Mouse (Mus musculus) heart, embryonic 15.5 days (tissue): ENCODE results near the gene Creb5. TPM values are rescaled to one million over a fixed set of nuclear protein-coding genes. Genes with fewer than 3 reads are reported as not detected.

Experiments used
- ATAC-seq: fragments of 200-750 bp; cut with Nextera tagmentation; replicated peaks from 2 replicates; pipeline ENCODE4 v1.8.0; 2017; ENCODE audit warnings: low read depth, moderate TSS enrichment; ENCODE audit not compliant: insufficient number of reproducible peaks, insufficient read depth, low FRiP score
- H3K27ac ChIP-seq: fragments of 300-500 bp; sonication (generic); 2 replicates; pipeline ENCODE4 v1.5.1; 2015; ENCODE audit warnings: mild to moderate bottlenecking, inconsistent platforms
- H3K27me3 ChIP-seq: fragments of 300-500 bp; sonication (generic); 2 replicates; pipeline ENCODE4 v1.6.1; 2015; ENCODE audit warnings: inconsistent platforms
- H3K36me3 ChIP-seq: fragments of 300-500 bp; sonication (generic); 2 replicates; pipeline ENCODE4 v1.6.1; 2015; ENCODE audit warnings: mild to moderate bottlenecking, inconsistent platforms
- H3K4me1 ChIP-seq: fragments of 300-500 bp; sonication (generic); replicated peaks from 2 replicates; pipeline ENCODE4 v1.6.1; 2015; ENCODE audit warnings: inconsistent platforms
- H3K4me2 ChIP-seq: fragments of 300-500 bp; sonication (generic); 2 replicates; pipeline ENCODE4 v1.6.1; 2015; ENCODE audit warnings: inconsistent platforms, mild to moderate bottlenecking, moderate library complexity
- H3K4me3 ChIP-seq: fragments of 300-500 bp; sonication (generic); 2 replicates; pipeline ENCODE4 v1.5.1; 2015; ENCODE audit warnings: mild to moderate bottlenecking, inconsistent platforms
- H3K9ac ChIP-seq: fragments of 300-500 bp; sonication (generic); 2 replicates; pipeline ENCODE4 v1.6.1; 2015; ENCODE audit warnings: mild to moderate bottlenecking, inconsistent platforms
- H3K9me3 ChIP-seq: fragments of 300-500 bp; sonication (generic); replicated peaks from 2 replicates; pipeline ENCODE4 v1.6.1; 2016; ENCODE audit warnings: inconsistent platforms
- WGBS: fragments of 180-500 bp; shearing (Covaris S2); methylation state at CpG from one replicate; pipeline ENCODE4 v1.1.7; 2015; ENCODE audit warnings: mixed read lengths; 5-methylcytosine and 5-hydroxymethylcytosine counted together
- polyA plus RNA-seq: library from polyadenylated mRNA; unstranded; fragments of >200 nt; fragmentation: Nextera tagmentation; extraction: Ambion mirVana; gene quantifications from 2 replicates; pipeline ENCODE4 v1.2.1, GENCODE M21; 2015

The Creb5 gene
- polyA plus RNA-seq, 1 experiment from 2014 or later: 30.9 TPM

DNA sequence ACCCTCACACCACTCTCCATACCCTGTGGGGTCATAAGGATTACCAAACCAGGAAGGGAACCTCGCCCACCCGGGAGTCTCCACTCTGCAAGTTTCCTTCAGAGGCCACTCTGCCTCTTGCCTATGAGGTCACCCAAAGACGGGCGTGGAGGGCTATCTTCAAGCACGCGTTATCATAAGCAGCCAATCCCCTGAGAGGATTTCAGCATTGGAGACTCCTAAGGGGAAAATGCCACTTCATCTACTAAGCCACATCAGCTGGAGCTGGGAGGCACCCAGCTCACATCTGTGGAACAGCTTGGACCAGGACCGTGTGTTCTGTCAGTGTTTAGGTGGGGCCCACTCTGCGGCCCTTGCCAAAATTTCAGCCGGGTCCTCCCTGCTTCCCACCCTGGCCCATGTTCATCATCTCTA lies 427.8 kb downstream of the Creb5 start:
- no peak overlapping the region for H3K4me3 ChIP-seq
- ATAC-seq: no peak
- H3K27me3 ChIP-seq: no peaks in the 10 kb centered on the region
- no peak overlapping the region for H3K4me2 ChIP-seq
- H3K27ac ChIP-seq: no peak overlapping the region
- H3K9ac ChIP-seq: no peak overlapping the region
- no peaks in the 10 kb centered on the region for H3K9me3 ChIP-seq
- no peaks in the 10 kb centered on the region for H3K36me3 ChIP-seq
- 71% methylated on average over 9 of the region's 9 CpGs for WGBS
- H3K4me1 ChIP-seq: no peaks in the 10 kb centered on the region

DNA sequence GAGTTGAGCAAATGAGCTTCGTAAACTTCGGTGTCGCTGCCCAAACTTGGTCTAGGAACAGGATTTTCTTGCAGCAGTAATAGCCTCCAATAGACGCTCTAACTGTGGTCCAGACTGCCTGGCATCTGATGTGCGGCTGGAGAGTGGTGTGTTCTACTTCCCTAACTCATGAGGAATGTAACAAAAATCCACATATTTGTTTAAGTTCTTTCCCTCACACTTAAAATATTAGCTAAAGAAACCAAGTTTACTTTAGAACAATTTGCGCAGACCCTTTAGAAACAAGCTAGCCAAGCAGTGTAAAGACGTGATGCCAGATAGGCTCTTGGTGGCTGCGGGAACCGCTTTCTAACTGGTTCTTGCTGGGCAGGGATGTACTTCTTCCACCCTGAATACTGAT lies 428.9 kb downstream of the Creb5 start:
- H3K27ac ChIP-seq: no peak overlapping the region
- no peak overlapping the region for H3K4me2 ChIP-seq
- H3K4me3 ChIP-seq: no peak overlapping the region
- 84% methylated on average over 9 of the region's 9 CpGs for WGBS
- H3K9me3 ChIP-seq: no peaks in the 10 kb centered on the region
- H3K9ac ChIP-seq: no peak overlapping the region
- no peaks in the 10 kb centered on the region for H3K4me1 ChIP-seq
- H3K27me3 ChIP-seq: no peaks in the 10 kb centered on the region
- no peaks in the 10 kb centered on the region for H3K36me3 ChIP-seq
- no peak for ATAC-seq

DNA sequence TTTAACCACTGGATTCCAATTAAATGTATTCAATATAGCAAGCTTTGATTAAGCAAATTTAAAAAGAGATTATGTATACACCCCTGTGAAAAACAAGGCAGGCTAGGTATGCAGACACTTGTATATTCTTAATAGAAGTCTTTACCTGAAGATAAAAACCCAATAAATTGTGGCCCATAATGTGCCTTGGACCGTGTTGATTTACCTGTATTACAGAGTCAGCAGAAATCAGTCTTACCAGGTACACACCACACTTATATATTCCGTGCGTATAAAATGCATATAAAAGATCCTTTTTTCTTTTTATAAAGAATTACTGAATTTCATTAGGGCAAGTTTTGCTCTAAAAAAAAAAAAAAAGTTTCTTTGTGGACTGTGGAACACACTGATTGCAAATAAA lies 432.9 kb downstream of the Creb5 start:
- no peak overlapping the region for H3K27ac ChIP-seq
- H3K9ac ChIP-seq: no peak overlapping the region
- 0 out of 2 replicates have a peak, but pooled peaks cover 3% of the 10 kb centered on the region for H3K4me1 ChIP-seq
- H3K4me3 ChIP-seq: no peak overlapping the region
- no peaks in the 10 kb centered on the region for H3K9me3 ChIP-seq
- ATAC-seq: no peak
- no peak overlapping the region for H3K4me2 ChIP-seq
- WGBS: 85% methylated on average over 3 of the region's 3 CpGs
- 0 out of 2 replicates have a peak, but pooled peaks cover 5% of the 10 kb centered on the region for H3K27me3 ChIP-seq
- H3K36me3 ChIP-seq: no peaks in the 10 kb centered on the region

DNA sequence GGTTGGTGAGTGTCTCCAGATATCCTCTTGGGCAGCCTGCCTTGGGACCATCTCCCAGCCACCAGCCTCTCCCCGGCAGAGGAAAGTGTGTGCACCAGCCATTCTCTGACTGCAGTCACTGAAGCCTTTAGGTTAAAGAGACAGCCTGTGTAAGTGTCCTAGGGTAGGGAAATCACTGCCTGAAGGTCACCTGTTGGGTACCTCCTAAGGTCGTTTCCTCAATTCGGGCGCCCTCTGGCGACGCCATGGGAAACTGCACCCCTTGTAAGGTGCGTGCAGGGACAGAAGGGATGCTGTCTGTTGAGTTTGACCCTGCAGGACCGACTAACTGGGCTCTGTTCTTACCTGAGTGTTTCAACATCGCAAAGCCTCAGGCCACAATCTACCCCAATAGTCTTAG lies 434.5 kb downstream of the Creb5 start:
- H3K27ac ChIP-seq: no peak overlapping the region
- WGBS: 11% methylated on average over 9 of the region's 9 CpGs

DNA sequence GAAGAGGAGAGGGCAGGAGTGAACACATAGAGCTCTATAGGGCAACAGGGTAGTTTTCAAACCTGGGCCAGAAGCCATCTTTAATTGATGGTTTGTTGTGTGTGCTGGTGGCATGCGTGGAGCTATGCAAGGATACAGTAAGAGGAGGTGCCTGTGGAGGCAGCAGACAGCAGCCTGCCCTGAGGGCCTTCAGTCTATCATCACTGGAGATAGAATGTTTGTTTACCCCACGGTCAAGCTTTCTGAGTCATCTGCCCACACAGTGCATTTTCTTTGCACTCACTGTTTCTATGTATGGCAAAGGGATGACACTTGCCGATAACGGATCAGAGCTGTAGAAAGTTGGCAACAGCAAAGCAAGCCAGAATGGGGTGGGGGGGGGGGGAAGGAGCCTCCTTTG lies 435.6 kb downstream of the Creb5 start:
- no peak for ATAC-seq
- 56% methylated on average over 4 of the region's 4 CpGs for WGBS

More for the DNA sequence above, 434.5 kb downstream of the Creb5 start:
- no peak overlapping the region for H3K4me2 ChIP-seq
- 0 out of 2 replicates have a peak, but pooled peaks cover 3% of the 10 kb centered on the region for H3K4me1 ChIP-seq
- peak; percentile 27; the same call in 1 of the 2 replicates for ATAC-seq
- 0 out of 2 replicates have a peak, but pooled peaks cover 5% of the 10 kb centered on the region for H3K27me3 ChIP-seq
- no peak overlapping the region for H3K4me3 ChIP-seq
- no peaks in the 10 kb centered on the region for H3K9me3 ChIP-seq
- H3K9ac ChIP-seq: no peak overlapping the region
- no peaks in the 10 kb centered on the region for H3K36me3 ChIP-seq

DNA sequence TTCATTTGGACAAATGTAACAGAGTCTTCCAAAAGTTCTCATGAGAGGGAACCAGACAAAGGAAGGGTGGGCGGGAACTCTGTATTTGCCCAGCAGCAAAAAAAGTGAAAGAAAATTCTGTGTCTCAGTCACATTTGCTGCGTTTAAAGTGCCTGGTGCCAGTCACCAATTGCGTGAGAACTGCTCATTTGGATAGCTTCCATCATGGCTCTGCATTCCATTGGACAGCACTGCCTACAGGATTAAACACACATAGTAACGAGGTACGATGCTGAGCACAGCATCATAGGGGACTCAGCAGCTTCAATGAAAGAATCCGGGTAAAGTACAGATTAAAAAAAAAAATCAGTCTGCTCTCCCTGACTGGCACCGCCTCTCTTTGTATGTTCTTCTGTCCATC lies 443.4 kb downstream of the Creb5 start:
- no peaks in the 10 kb centered on the region for H3K4me1 ChIP-seq
- no peak overlapping the region for H3K27ac ChIP-seq
- no peak overlapping the region for H3K4me3 ChIP-seq
- no peaks in the 10 kb centered on the region for H3K9me3 ChIP-seq
- WGBS: 79% methylated on average over 7 of the region's 7 CpGs
- H3K4me2 ChIP-seq: no peak overlapping the region
- H3K36me3 ChIP-seq: no peaks in the 10 kb centered on the region
- no peak overlapping the region for H3K9ac ChIP-seq
- no peaks in the 10 kb centered on the region for H3K27me3 ChIP-seq
- ATAC-seq: no peak

More for the DNA sequence above, 435.6 kb downstream of the Creb5 start:
- no peaks in the 10 kb centered on the region for H3K9me3 ChIP-seq
- H3K4me3 ChIP-seq: no peak overlapping the region
- H3K4me2 ChIP-seq: no peak overlapping the region
- no peaks in the 10 kb centered on the region for H3K36me3 ChIP-seq
- H3K27ac ChIP-seq: no peak overlapping the region
- H3K4me1 ChIP-seq: 0 out of 2 replicates have a peak, but pooled peaks cover 3% of the 10 kb centered on the region
- 0 out of 2 replicates have a peak, but pooled peaks cover 5% of the 10 kb centered on the region for H3K27me3 ChIP-seq
- no peak overlapping the region for H3K9ac ChIP-seq

DNA sequence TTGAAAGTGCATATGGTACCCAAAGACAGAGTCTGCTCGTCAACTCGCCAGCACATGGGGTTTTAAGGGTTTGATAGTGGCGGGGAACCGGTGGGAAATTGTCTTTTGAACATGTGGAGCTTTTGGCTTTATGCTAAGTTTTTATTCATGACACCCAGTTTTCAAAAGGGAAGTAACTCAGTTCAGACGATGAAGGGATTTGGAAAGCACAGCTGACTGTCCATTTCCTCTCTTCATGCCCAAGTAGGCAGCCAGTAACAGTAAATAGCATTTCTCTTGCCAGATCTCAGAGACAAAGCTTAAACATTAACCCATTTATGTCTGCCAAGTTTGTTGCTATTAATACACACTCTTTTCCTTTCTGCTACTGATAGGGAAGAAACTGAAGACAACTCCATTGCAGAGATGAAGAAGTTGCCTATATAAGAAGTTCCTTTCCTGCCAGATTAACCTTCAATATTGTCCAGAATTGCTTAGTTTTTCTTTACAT lies 444.0 kb downstream of the Creb5 start:
- no peaks in the 10 kb centered on the region for H3K9me3 ChIP-seq
- H3K4me2 ChIP-seq: no peak overlapping the region
- H3K9ac ChIP-seq: no peak overlapping the region
- no peaks in the 10 kb centered on the region for H3K36me3 ChIP-seq
- no peaks in the 10 kb centered on the region for H3K4me1 ChIP-seq
- no peak for ATAC-seq
- H3K4me3 ChIP-seq: no peak overlapping the region
- no peak overlapping the region for H3K27ac ChIP-seq
- H3K27me3 ChIP-seq: no peaks in the 10 kb centered on the region
- 60% methylated on average over 5 of the region's 5 CpGs for WGBS

DNA sequence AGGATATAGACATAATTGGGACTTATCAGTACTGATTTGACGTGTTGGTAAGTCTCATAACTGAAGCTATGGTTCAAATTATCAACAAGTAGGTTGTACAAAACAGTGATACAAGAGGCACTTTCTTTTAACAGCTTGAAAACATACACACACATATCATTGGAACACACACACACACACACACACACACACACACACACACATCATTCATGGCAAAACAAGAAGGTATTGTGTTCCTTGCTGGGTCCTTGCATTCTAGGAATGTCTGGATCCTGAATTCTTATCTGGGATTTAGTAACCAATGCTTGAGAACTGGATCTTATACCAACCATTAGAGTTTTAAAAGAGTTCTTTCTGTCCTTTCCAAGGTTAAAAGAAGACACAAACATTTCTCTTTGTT lies 446.5 kb downstream of the Creb5 start:
- H3K36me3 ChIP-seq: no peaks in the 10 kb centered on the region
- no peak overlapping the region for H3K9ac ChIP-seq
- no peak overlapping the region for H3K4me2 ChIP-seq
- no peaks in the 10 kb centered on the region for H3K9me3 ChIP-seq
- H3K4me1 ChIP-seq: no peaks in the 10 kb centered on the region
- H3K4me3 ChIP-seq: no peak overlapping the region
- no peaks in the 10 kb centered on the region for H3K27me3 ChIP-seq
- no peak for ATAC-seq
- 71% methylated on average over 1 of the region's 1 CpGs for WGBS
- H3K27ac ChIP-seq: no peak overlapping the region

DNA sequence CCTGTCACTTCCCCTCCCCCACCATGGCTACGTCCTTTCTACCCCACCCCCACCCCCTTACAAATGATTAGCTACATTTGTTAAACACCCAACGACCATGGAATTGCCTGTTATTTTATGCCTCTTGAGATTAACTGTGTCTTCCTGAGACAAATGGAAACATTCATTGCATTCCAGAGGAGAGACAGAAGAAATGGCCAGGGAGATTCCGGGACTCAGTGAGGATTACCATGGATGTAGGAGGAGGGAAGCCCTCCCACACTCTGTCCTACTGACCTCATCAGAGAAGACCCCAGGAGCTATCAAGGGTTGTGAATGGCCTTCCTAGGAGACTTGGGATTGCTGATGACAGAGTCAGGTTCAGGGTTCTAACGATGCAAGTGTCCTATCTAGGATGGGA lies 446.9 kb downstream of the Creb5 start:
- no peaks in the 10 kb centered on the region for H3K4me1 ChIP-seq
- H3K27ac ChIP-seq: no peak overlapping the region
- H3K4me2 ChIP-seq: no peak overlapping the region
- WGBS: 34% methylated on average over 4 of the region's 4 CpGs
- no peak for ATAC-seq
- no peaks in the 10 kb centered on the region for H3K9me3 ChIP-seq
- H3K9ac ChIP-seq: no peak overlapping the region
- no peak overlapping the region for H3K4me3 ChIP-seq
- H3K27me3 ChIP-seq: no peaks in the 10 kb centered on the region
- H3K36me3 ChIP-seq: no peaks in the 10 kb centered on the region

DNA sequence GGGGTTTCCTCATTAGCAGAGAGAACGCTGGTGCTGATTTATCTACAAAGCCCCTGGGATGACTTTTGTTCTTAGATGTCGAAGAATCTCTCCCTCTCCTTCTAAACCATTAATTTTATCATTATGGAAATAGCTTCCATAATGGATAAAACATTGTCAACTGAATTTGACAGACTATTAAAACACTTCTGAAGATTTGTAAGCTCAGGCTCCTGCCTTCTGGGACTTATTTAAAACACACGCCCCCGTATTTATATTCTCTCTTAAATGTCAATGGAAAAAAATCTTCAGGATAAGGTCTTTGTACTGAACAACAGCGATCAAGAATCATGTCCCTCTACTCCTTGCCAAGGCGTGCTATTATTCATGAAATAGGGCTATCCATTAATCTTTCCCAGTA lies 448.6 kb downstream of the Creb5 start:
- no peaks in the 10 kb centered on the region for H3K36me3 ChIP-seq
- no peak overlapping the region for H3K4me3 ChIP-seq
- H3K9me3 ChIP-seq: no peaks in the 10 kb centered on the region
- 64% methylated on average over 6 of the region's 6 CpGs for WGBS
- no peak for ATAC-seq
- H3K4me1 ChIP-seq: no peaks in the 10 kb centered on the region
- H3K27ac ChIP-seq: no peak overlapping the region
- no peak overlapping the region for H3K9ac ChIP-seq
- H3K4me2 ChIP-seq: no peak overlapping the region
- no peaks in the 10 kb centered on the region for H3K27me3 ChIP-seq

DNA sequence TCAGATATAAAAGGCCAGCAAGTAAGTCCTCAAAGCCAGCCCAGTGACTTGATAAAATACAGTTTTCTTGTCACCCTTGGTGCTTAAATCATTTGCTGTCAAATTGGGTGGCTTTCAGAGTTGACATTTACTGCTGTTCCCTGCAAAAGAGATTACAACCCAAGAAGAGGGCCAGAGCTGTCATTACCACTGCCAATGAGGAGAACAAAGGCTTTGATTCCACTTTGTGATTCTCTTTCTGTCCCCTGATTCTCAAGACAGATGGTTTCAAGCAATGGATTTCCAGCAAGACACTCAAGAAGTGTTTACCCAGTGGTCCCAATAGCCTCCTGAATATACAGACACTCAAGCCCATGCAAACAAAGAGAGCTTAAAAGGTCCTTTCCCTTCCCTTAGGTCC lies 451.1 kb downstream of the Creb5 start:
- no peaks in the 10 kb centered on the region for H3K36me3 ChIP-seq
- no peaks in the 10 kb centered on the region for H3K27me3 ChIP-seq
- no peak overlapping the region for H3K4me2 ChIP-seq
- H3K4me3 ChIP-seq: no peak overlapping the region
- no peak for ATAC-seq
- H3K9me3 ChIP-seq: no peaks in the 10 kb centered on the region
- H3K9ac ChIP-seq: no peak overlapping the region
- H3K4me1 ChIP-seq: no peaks in the 10 kb centered on the region
- H3K27ac ChIP-seq: no peak overlapping the region

DNA sequence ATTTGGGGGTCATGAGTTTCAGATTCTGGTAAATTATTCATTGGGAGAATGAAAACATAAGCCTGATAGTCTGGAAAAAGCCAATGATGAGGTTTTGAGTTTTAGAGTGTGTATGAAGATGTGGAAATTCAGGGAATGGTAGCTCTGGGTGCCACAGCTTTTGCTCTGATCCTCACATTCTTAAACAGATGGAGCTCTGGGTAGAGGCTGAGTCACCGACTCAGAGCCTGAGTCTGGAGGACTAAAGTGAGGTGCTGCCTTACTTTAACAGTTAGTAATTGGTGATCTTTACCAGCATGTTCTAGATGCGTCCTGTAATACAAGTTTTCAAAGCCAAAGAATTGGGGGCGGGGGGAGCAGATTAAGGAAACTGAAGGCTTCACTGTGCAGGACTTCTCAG lies 454.2 kb downstream of the Creb5 start:
- no peak overlapping the region for H3K4me2 ChIP-seq
- H3K4me1 ChIP-seq: no peaks in the 10 kb centered on the region
- ATAC-seq: no peak
- no peaks in the 10 kb centered on the region for H3K9me3 ChIP-seq
- no peak overlapping the region for H3K27ac ChIP-seq
- WGBS: 94% methylated on average over 3 of the region's 3 CpGs
- no peaks in the 10 kb centered on the region for H3K27me3 ChIP-seq
- no peak overlapping the region for H3K9ac ChIP-seq
- no peaks in the 10 kb centered on the region for H3K36me3 ChIP-seq
- H3K4me3 ChIP-seq: no peak overlapping the region
